Mouse (Mus musculus): ENCODE results near the gene Sco1. TPM values are rescaled to one million over a fixed set of nuclear protein-coding genes. Genes with fewer than 3 reads are reported as not detected.

Gene Sco1
- total and polyA plus RNA-seq, 3 experiments: 15.4 to 32.7 (median 20.4) TPM

DNA sequence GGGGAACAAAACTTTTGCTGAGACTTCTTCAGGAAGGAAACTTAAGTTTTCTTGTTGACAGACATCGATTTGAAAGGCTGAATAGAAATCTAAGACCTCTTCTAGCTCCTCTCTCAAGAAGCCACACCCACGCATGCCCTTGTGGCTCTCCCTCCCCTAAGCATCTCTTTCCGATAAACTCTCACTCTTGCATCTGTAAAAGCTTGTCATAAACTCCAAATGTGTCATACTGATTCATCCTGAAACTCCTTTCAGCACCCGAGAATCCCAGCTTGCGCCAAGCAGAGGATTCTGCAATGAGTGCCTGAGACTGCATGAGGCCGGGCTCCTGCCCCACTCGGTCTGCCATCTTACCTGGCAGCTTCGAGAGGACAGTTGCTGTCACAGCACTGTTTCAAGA lies 4.0 kb upstream of the Sco1 start (continued):
- TF ChIP-seq JUN (IDR thresholded peaks at IDR 0.05; ENCODE audit: insufficient read depth, low read depth, low read length) (peak; percentile 69), TBP (conservative IDR thresholded peaks at IDR 0.05; ENCODE audit: low read depth, low read length) (no peak), IRF4 (IDR thresholded peaks at IDR 0.05; ENCODE audit: low read depth, low read length) (peak; percentile 94), MAX (IDR thresholded peaks at IDR 0.05; ENCODE audit: low read length) (peak; percentile 75), ZMIZ1 (IDR thresholded peaks at IDR 0.05; ENCODE audit: low read depth, low read length) (no peak), ZNF384 (IDR thresholded peaks at IDR 0.05; ENCODE audit: low read depth, low read length) (no peak), POLR2A (IDR thresholded peaks at IDR 0.05; ENCODE audit: low read depth, low read length) (peak; percentile 41; the same call in 1 of the 2 replicates)

- H3K79me2 ChIP-seq (replicated peaks; ENCODE audit: control insufficient read depth, extremely low read depth, insufficient read depth, poor library complexity, severe bottlenecking): peaks cover 36% of the 10 kb centered on the region
- H3K4me1 ChIP-seq (ENCODE audit: control insufficient read depth in 1 of 2, insufficient read depth in 2 of 2): peaks cover 9 to 58% of the 10 kb centered on the region in 2 experiments
- in situ Hi-C loops (cut with MboI; ENCODE audit: low pct_ligation_motif_present, low pct_unique_long_range_greater_than_20kb, low sequenced_read_pairs) (no loop called here), dilution Hi-C loops (cut with MboI; ENCODE audit: extremely low pct_ligation_motif_present, extremely low pct_unique_long_range_greater_than_20kb, low sequenced_read_pairs) (no loop called here)
- no peak overlapping the region for H3K4me3 ChIP-seq (replicated peaks in 1 of 3; ENCODE audit: low read depth in 2 of 3, low read length in 2 of 3, poor library complexity in 1 of 3)
- peak; percentile 51 for DNase-seq (ENCODE audit: extremely low read depth)
- H3K36me3 ChIP-seq (replicated peaks in 1 of 2; ENCODE audit: control insufficient read depth in 1 of 2, insufficient read depth in 1 of 2, low read length in 1 of 2): peaks cover 13 to 49% of the 10 kb centered on the region in 2 experiments
- H3K9me3 ChIP-seq (replicated peaks; ENCODE audit: low read length): no peaks in the 10 kb centered on the region
- H3K27ac ChIP-seq (ENCODE audit: insufficient read depth, low read depth): no peak overlapping the region
- TF ChIP-seq ZKSCAN1 (IDR thresholded peaks at IDR 0.05; ENCODE audit: borderline replicate concordance, low read depth, low read length) (peak; percentile 50), ZNF384 (IDR thresholded peaks at IDR 0.05; ENCODE audit: low read depth, low read length) (peak; percentile 54; the same call in 1 of the 2 replicates), RAD21 (IDR thresholded peaks at IDR 0.05; ENCODE audit: low read depth, low read length) (no peak), CTCF (conservative IDR thresholded peaks at IDR 0.05 in 1 of 2, IDR thresholded peaks at IDR 0.05 in 1 of 2; ENCODE audit: low read depth in 2 of 2, low read length in 2 of 2) (peak; percentile 12 to 60; a peak in 2 of 4 replicates), ETS1 (conservative IDR thresholded peaks at IDR 0.05; ENCODE audit: low read depth, low read length) (no peak), SMC3 (IDR thresholded peaks at IDR 0.05; ENCODE audit: low read depth, low read length) (0 out of 2 replicates have a peak, but pooled peaks have one; percentile 9), JUN (IDR thresholded peaks at IDR 0.05; ENCODE audit: insufficient read depth, low read depth, low read length) (no peak), GABPA (IDR thresholded peaks at IDR 0.05; ENCODE audit: insufficient replicate concordance, low read depth, low read length) (no peak)
- H3K9ac ChIP-seq (ENCODE audit: insufficient read depth, low read depth): 0 out of 2 replicates have a peak overlapping the region, but pooled peaks have one; percentile 20
- H3K4me2 ChIP-seq (ENCODE audit: insufficient read depth, low read depth, poor library complexity, severe bottlenecking): peak overlapping the region; percentile 89; the same call in 1 of the 2 replicates
- no peaks in the 10 kb centered on the region for H3K27me3 ChIP-seq (replicated peaks)
Measured at GRCm38 (mm10) chr11:67049256-67049655, 3.2 kb upstream of the Sco1 start.

GRCm38 (mm10) chr11:67051676-67052320 lies 672 bp upstream of the Sco1 start:
- peaks cover 5 to 68% of the 10 kb centered on the region in 2 experiments for H3K4me1 ChIP-seq (ENCODE audit: control insufficient read depth in 1 of 2, insufficient read depth in 2 of 2)
- no peaks in the 10 kb centered on the region for H3K27me3 ChIP-seq (replicated peaks)
- H3K4me2 ChIP-seq (ENCODE audit: insufficient read depth, low read depth, poor library complexity, severe bottlenecking): peak overlapping the region; percentile 99
- peak overlapping the region; percentile 61 for H3K9ac ChIP-seq (ENCODE audit: insufficient read depth, low read depth)
- H3K9me3 ChIP-seq (replicated peaks; ENCODE audit: low read length): no peaks in the 10 kb centered on the region
- no peak for DNase-seq (ENCODE audit: extremely low read depth)
- peak overlapping the region; percentile 84 to 97 (median 91) for H3K4me3 ChIP-seq (replicated peaks in 1 of 3; ENCODE audit: low read depth in 2 of 3, low read length in 2 of 3, poor library complexity in 1 of 3)
- 0 out of 2 replicates have a peak overlapping the region, but pooled peaks have one; percentile 6 for H3K27ac ChIP-seq (ENCODE audit: insufficient read depth, low read depth)
- TF ChIP-seq CTCF (conservative IDR thresholded peaks at IDR 0.05 in 1 of 2, IDR thresholded peaks at IDR 0.05 in 1 of 2; ENCODE audit: low read depth in 2 of 2, low read length in 2 of 2): no peak
- TF ChIP-seq MXI1 (IDR thresholded peaks at IDR 0.05; ENCODE audit: low read depth, low read length): no peak
- TF ChIP-seq POLR2AphosphoS2 (IDR thresholded peaks at IDR 0.05; ENCODE audit: low read depth, low read length): no peak
- no peak for TF ChIP-seq RCOR1 (conservative IDR thresholded peaks at IDR 0.05; ENCODE audit: low read depth, low read length)
- no peak for TF ChIP-seq MAZ (IDR thresholded peaks at IDR 0.05; ENCODE audit: low read depth, low read length)
- TF ChIP-seq PAX5 (IDR thresholded peaks at IDR 0.05; ENCODE audit: low read length): no peak
- no peak for TF ChIP-seq IRF4 (IDR thresholded peaks at IDR 0.05; ENCODE audit: low read depth, low read length)
- TF ChIP-seq BHLHE40 (IDR thresholded peaks at IDR 0.05; ENCODE audit: low read depth, low read length): no peak
- TF ChIP-seq MAX (IDR thresholded peaks at IDR 0.05; ENCODE audit: low read length): no peak
- TF ChIP-seq HCFC1 (IDR thresholded peaks at IDR 0.05; ENCODE audit: low read depth, low read length): no peak
- TF ChIP-seq MAFK (IDR thresholded peaks at IDR 0.05; ENCODE audit: insufficient replicate concordance, low read length): no peak
- in situ Hi-C loops (cut with MboI; ENCODE audit: low pct_ligation_motif_present, low pct_unique_long_range_greater_than_20kb, low sequenced_read_pairs) (no loop called here), dilution Hi-C loops (cut with MboI; ENCODE audit: extremely low pct_ligation_motif_present, extremely low pct_unique_long_range_greater_than_20kb, low sequenced_read_pairs) (no loop called here)
- peaks cover 43% of the 10 kb centered on the region for H3K79me2 ChIP-seq (replicated peaks; ENCODE audit: control insufficient read depth, extremely low read depth, insufficient read depth, poor library complexity, severe bottlenecking)
- H3K36me3 ChIP-seq (replicated peaks in 1 of 2; ENCODE audit: control insufficient read depth in 1 of 2, insufficient read depth in 1 of 2, low read length in 1 of 2): peaks cover 21 to 52% of the 10 kb centered on the region in 2 experiments
